Mouse (Mus musculus): ENCODE data around the gene Atp6v0c. TPM values are rescaled to one million over a fixed set of nuclear protein-coding genes. Genes with fewer than 3 reads are reported as not detected.

Gene Atp6v0c
- 392 and 404 TPM in 2 replicates for polyA plus RNA-seq (2016; fragmentation: Nextera tagmentation; extraction: Ambion mirVana)

- peak within 1 kb of the TSS; percentile 92 for H3K4me2 ChIP-seq
- H3K4me3 ChIP-seq (replicated peaks): peak within 1 kb of the TSS; percentile 88
- H3K4me1 ChIP-seq (replicated peaks): peaks cover 19% of the 10 kb centered on the region
- H3K27ac ChIP-seq: peak within 1 kb of the TSS; percentile 97
- H3K9me3 ChIP-seq: no peaks in the 10 kb centered on the region
- ATAC-seq (ENCODE audit: insufficient number of reproducible peaks, insufficient read depth, low FRiP score, low TSS enrichment, low read depth): peak; percentile 85
- peaks cover 30% of the 10 kb centered on the region for H3K36me3 ChIP-seq
- peak within 1 kb of the TSS; percentile 85 for H3K9ac ChIP-seq (replicated peaks)
- H3K27me3 ChIP-seq: no peaks in the 10 kb centered on the region
- under 1% methylated on average over 58 of the region's 58 CpGs for WGBS
These were observed at the start of gene Atp6v0c for GRCm38 (mm10) chr17:24169317-24170065. Atp6v0c (minus strand) TSS chr17:24169702.

- peaks cover 49% of the 10 kb centered on the region for H3K36me3 ChIP-seq
- no peak for ATAC-seq (ENCODE audit: insufficient number of reproducible peaks, insufficient read depth, low FRiP score, low TSS enrichment, low read depth)
- no peaks in the 10 kb centered on the region for H3K27me3 ChIP-seq
- H3K4me1 ChIP-seq (replicated peaks): peaks cover 25% of the 10 kb centered on the region
- no peak overlapping the region for H3K4me2 ChIP-seq
- no peak overlapping the region for H3K27ac ChIP-seq
- WGBS: 72% methylated on average over 4 of the region's 4 CpGs
- no peak overlapping the region for H3K9ac ChIP-seq (replicated peaks)
- no peaks in the 10 kb centered on the region for H3K9me3 ChIP-seq
- no peak overlapping the region for H3K4me3 ChIP-seq (replicated peaks)
These were observed 47.3 kb upstream of the Atp6v0c start for GRCm38 (mm10) chr17:24216836-24217235.

- H3K9ac ChIP-seq (replicated peaks): no peak overlapping the region
- H3K4me2 ChIP-seq: no peak overlapping the region
- H3K4me1 ChIP-seq (replicated peaks): peaks cover 42% of the 10 kb centered on the region
- no peaks in the 10 kb centered on the region; the same call in 1 of the 2 replicates for H3K27me3 ChIP-seq
- peaks cover 40% of the 10 kb centered on the region for H3K36me3 ChIP-seq
- no peak overlapping the region for H3K4me3 ChIP-seq (replicated peaks)
- no peak overlapping the region; the same call in 1 of the 2 replicates for H3K27ac ChIP-seq
- ATAC-seq (ENCODE audit: insufficient number of reproducible peaks, insufficient read depth, low FRiP score, low TSS enrichment, low read depth): no peak
- 80% methylated on average over 6 of the region's 6 CpGs for WGBS
- no peaks in the 10 kb centered on the region for H3K9me3 ChIP-seq
These were observed 43.7 kb upstream of the Atp6v0c start for GRCm38 (mm10) chr17:24213186-24213585.

GRCm38 (mm10) chr17:24212441-24213018 is 43.0 kb upstream of the Atp6v0c start:
- WGBS: 29% methylated on average over 5 of the region's 5 CpGs
- H3K9me3 ChIP-seq: no peaks in the 10 kb centered on the region
- peak overlapping the region; percentile 97 for H3K27ac ChIP-seq
- peaks cover 36% of the 10 kb centered on the region for H3K36me3 ChIP-seq
- H3K27me3 ChIP-seq: peaks cover 5% of the 10 kb centered on the region; the same call in 1 of the 2 replicates
- peak overlapping the region; percentile 73; the same call in 1 of the 2 replicates for H3K9ac ChIP-seq (replicated peaks)
- peaks cover 49% of the 10 kb centered on the region for H3K4me1 ChIP-seq (replicated peaks)
- H3K4me2 ChIP-seq: peak overlapping the region; percentile 95
- H3K4me3 ChIP-seq (replicated peaks): peak overlapping the region; percentile 53
- ATAC-seq (ENCODE audit: insufficient number of reproducible peaks, insufficient read depth, low FRiP score, low TSS enrichment, low read depth): no peak

GRCm38 (mm10) chr17:24211631-24212440 is 42.3 kb upstream of the Atp6v0c start:
- H3K4me1 ChIP-seq (replicated peaks): peaks cover 56% of the 10 kb centered on the region
- peak overlapping the region; percentile 97 for H3K27ac ChIP-seq
- peak overlapping the region; percentile 53 for H3K4me3 ChIP-seq (replicated peaks)
- peak overlapping the region; percentile 73 for H3K9ac ChIP-seq (replicated peaks)
- WGBS: under 1% methylated on average over 37 of the region's 37 CpGs
- peak overlapping the region; percentile 95 for H3K4me2 ChIP-seq
- H3K27me3 ChIP-seq: peaks cover 12% of the 10 kb centered on the region; the same call in 1 of the 2 replicates
- peaks cover 35% of the 10 kb centered on the region for H3K36me3 ChIP-seq
- no peaks in the 10 kb centered on the region for H3K9me3 ChIP-seq
- ATAC-seq (ENCODE audit: insufficient number of reproducible peaks, insufficient read depth, low FRiP score, low TSS enrichment, low read depth): peak; percentile 9; the same call in 1 of the 2 replicates

- 71% methylated on average over 3 of the region's 3 CpGs for WGBS
- peaks cover 68% of the 10 kb centered on the region for H3K4me1 ChIP-seq (replicated peaks)
- no peaks in the 10 kb centered on the region for H3K9me3 ChIP-seq
- peak overlapping the region; percentile 95 for H3K4me2 ChIP-seq
- H3K4me3 ChIP-seq (replicated peaks): no peak overlapping the region
- H3K27me3 ChIP-seq: peaks cover 23% of the 10 kb centered on the region
- H3K9ac ChIP-seq (replicated peaks): no peak overlapping the region; the same call in 1 of the 2 replicates
- ATAC-seq (ENCODE audit: insufficient number of reproducible peaks, insufficient read depth, low FRiP score, low TSS enrichment, low read depth): no peak
- peaks cover 23% of the 10 kb centered on the region for H3K36me3 ChIP-seq
- H3K27ac ChIP-seq: peak overlapping the region; percentile 97
These were observed 41.1 kb upstream of the Atp6v0c start for GRCm38 (mm10) chr17:24210591-24210990.

GRCm38 (mm10) chr17:24209916-24210240 is 40.4 kb upstream of the Atp6v0c start:
- no peak for ATAC-seq (ENCODE audit: insufficient number of reproducible peaks, insufficient read depth, low FRiP score, low TSS enrichment, low read depth)
- H3K4me2 ChIP-seq: peak overlapping the region; percentile 95
- peaks cover 72% of the 10 kb centered on the region for H3K4me1 ChIP-seq (replicated peaks)
- no peaks in the 10 kb centered on the region for H3K9me3 ChIP-seq
- WGBS: 78% methylated on average over 3 of the region's 3 CpGs
- peak overlapping the region; percentile 97 for H3K27ac ChIP-seq
- H3K27me3 ChIP-seq: peaks cover 23% of the 10 kb centered on the region
- peak overlapping the region; percentile 65 for H3K4me3 ChIP-seq (replicated peaks)
- no peak overlapping the region for H3K9ac ChIP-seq (replicated peaks)
- H3K36me3 ChIP-seq: peaks cover 16% of the 10 kb centered on the region

GRCm38 (mm10) chr17:24209043-24209915 is 39.8 kb upstream of the Atp6v0c start, which contains the start of gene Ntn3:
Ntn3 (minus strand) TSS chr17:24209531.
- peaks cover 23% of the 10 kb centered on the region for H3K27me3 ChIP-seq
- ATAC-seq (ENCODE audit: insufficient number of reproducible peaks, insufficient read depth, low FRiP score, low TSS enrichment, low read depth): peak; percentile 75
- 1% methylated on average over 43 of the region's 43 CpGs for WGBS

GRCm38 (mm10) chr17:24208641-24209042 is 39.1 kb upstream of the Atp6v0c start:
- Histone ChIP-seq H3K4me1 (replicated peaks) (peaks cover 83% of the 10 kb centered on the region), H3K4me3 (replicated peaks) (peak overlapping the region; percentile 65), H3K4me2 (peak overlapping the region; percentile 95), H3K27me3 (peaks cover 23% of the 10 kb centered on the region), H3K9me3 (no peaks in the 10 kb centered on the region), H3K9ac (replicated peaks) (peak overlapping the region; percentile 79), H3K36me3 (peaks cover 9% of the 10 kb centered on the region; the same call in 1 of the 2 replicates), H3K27ac (peak overlapping the region; percentile 97)
- ATAC-seq (ENCODE audit: insufficient number of reproducible peaks, insufficient read depth, low FRiP score, low TSS enrichment, low read depth): no peak
- under 1% methylated on average over 29 of the region's 29 CpGs for WGBS

More at GRCm38 (mm10) chr17:24209043-24209915, 39.8 kb upstream of the Atp6v0c start, which contains the start of gene Ntn3:
- Histone ChIP-seq H3K27ac (peak within 1 kb of the TSS; percentile 97), H3K4me2 (peak within 1 kb of the TSS; percentile 95), H3K9ac (replicated peaks) (peak within 1 kb of the TSS; percentile 79), H3K9me3 (no peaks in the 10 kb centered on the region), H3K4me3 (replicated peaks) (peak within 1 kb of the TSS; percentile 65), H3K4me1 (replicated peaks) (peaks cover 78% of the 10 kb centered on the region), H3K36me3 (peaks cover 11% of the 10 kb centered on the region; the same call in 1 of the 2 replicates)
